Mouse (Mus musculus) gastrocnemius, adult 8-10 months (tissue): ENCODE results near the gene Wdr1. TPM values are rescaled to one million over a fixed set of nuclear protein-coding genes. Genes with fewer than 3 reads are reported as not detected.
"Not testable (repeated sequence)": the region's sequence is repeated elsewhere in the genome, so short reads cannot be mapped to it uniquely, and the experiment has no call there.

Experiments used
- DNase-seq, 2 experiments: peaks; one replicate each; pipeline ENCODE4 v3.0.0; 2022; ENCODE audit warnings: low spot score in 2 of 2
- total RNA-seq, 4 experiments: library from RNA; stranded (reverse); gene quantifications; 2 replicates each; pipeline ENCODE4 v1.2.4; 2022

Gene Wdr1
- total RNA-seq, 4 experiments from 2014 or later = 35.3 to 43.7 (median 38.8) TPM

GRCm38 (mm10) chr5:38496491-38497057 lies 66.4 kb downstream of the Wdr1 start:
- DNase-seq = no peak

GRCm38 (mm10) chr5:38493890-38494289 lies 69.1 kb downstream of the Wdr1 start:
- no peak for DNase-seq

GRCm38 (mm10) chr5:38491763-38492162 lies 71.3 kb downstream of the Wdr1 start:
- no peak for DNase-seq

- DNase-seq = no peak
These were observed 73.3 kb downstream of the Wdr1 start for GRCm38 (mm10) chr5:38489739-38490138.

- DNase-seq = no peak
These were observed 74.1 kb downstream of the Wdr1 start for GRCm38 (mm10) chr5:38488673-38489615.

- no peak for DNase-seq
These were observed 75.0 kb downstream of the Wdr1 start for GRCm38 (mm10) chr5:38488026-38488425.

GRCm38 (mm10) chr5:38487247-38487646 lies 75.8 kb downstream of the Wdr1 start:
- DNase-seq = no peak

GRCm38 (mm10) chr5:38485946-38486345 lies 77.1 kb downstream of the Wdr1 start:
- no peak for DNase-seq

- no peak for DNase-seq
These were observed 79.4 kb downstream of the Wdr1 start for GRCm38 (mm10) chr5:38483518-38484110.

- DNase-seq = no peak
These were observed 82.0 kb downstream of the Wdr1 start for GRCm38 (mm10) chr5:38480822-38481707.

- DNase-seq = peak in 1 of 2 experiments; percentile 35
These were observed 82.9 kb downstream of the Wdr1 start for GRCm38 (mm10) chr5:38479908-38480725.

- not testable (repeated sequence) for DNase-seq
These were observed 83.5 kb downstream of the Wdr1 start for GRCm38 (mm10) chr5:38479545-38479907.

- no peak for DNase-seq
These were observed 84.0 kb downstream of the Wdr1 start for GRCm38 (mm10) chr5:38479027-38479426.

- DNase-seq = no peak
These were observed 85.1 kb downstream of the Wdr1 start for GRCm38 (mm10) chr5:38477731-38478445.

GRCm38 (mm10) chr5:38476861-38477565 lies 86.0 kb downstream of the Wdr1 start:
- peak; percentile 19 to 28 for DNase-seq
